Mouse (Mus musculus): ENCODE measurements around the gene Dnmbp.

The Dnmbp gene

DNA sequence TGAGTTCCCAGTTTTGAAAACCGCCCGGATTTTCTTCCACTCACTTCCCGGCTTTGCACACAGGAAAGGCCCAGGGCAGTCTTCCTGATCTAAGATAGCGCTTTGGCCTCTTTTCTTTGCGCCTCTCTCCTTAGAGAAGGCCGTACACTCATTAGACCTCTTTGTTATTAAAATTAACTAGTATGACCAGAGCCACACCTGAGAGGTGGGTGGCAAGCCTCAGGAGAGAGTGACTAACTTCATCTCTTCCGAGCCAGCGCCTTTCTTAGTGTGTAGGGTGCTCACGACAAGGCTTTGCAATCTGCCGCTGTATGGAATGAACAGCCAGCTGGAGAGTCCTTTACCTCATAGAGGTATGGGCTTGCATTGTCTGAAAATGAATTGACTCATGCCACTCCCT lies 136.1 kb downstream of the Dnmbp start:
- no peak for DNase-seq (ENCODE audit: low spot score in 2 of 2)

DNA sequence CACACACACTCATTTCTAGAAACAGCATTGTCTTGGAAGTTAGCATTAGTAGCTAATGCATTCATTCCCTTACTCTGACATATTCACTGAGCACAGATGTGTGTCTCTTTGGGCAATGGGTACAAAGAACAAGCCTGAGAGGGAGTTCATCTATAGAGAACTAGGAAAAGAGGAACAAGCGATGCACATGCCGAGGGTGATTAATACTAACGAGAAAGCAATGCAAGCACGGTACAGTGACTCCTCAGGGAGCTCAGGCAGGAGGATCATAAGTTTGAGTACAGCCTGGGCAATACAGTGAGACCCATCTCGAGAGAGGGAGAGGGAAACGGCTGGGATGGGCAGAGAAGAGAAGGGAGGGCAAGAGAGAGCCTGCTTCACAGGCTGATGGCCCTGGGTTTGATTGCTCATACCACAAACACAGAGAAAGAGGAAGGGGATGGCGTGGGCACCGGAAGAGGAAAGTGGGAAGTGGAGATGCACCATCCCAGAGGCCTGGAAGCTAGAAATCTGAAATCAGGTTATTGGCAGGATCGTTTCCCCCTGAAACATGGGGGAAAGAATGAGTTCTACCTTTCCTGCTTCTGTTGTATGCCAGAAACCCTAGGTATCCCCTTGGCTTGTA lies 138.5 kb downstream of the Dnmbp start:
- DNase-seq (ENCODE audit: low spot score in 2 of 2), result no peak

DNA sequence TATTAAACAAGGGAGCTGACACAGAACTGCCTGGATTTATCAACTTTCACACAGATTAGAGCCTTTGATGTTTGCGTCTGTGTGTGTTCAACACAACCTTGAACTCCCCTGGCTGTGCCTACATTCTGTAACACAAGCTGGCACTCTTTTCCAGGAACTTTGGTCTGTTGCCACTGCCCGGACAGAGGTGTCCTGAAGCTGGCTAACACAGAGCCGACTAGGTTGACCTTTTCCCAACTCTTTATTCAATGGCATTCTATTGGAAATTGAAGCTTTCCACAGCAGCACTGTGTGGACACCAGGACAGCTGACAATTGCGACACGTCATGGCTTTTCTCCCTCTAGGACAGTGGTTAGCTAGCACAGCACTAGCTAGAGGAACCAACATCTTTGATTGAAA lies 142.8 kb downstream of the Dnmbp start:
- DNase-seq (ENCODE audit: low spot score in 2 of 2), result no peak

Data from heart, adult 9 months (tissue).